Mouse (Mus musculus): Measurements from ENCODE around the gene Fhad1.

- no peak for TF ChIP-seq CTCF (IDR thresholded peaks at IDR 0.05; ENCODE audit: low read depth, low read length)
- TF ChIP-seq POLR2A (IDR thresholded peaks at IDR 0.05; ENCODE audit: borderline replicate concordance, low read depth, low read length): no peak
Observed at GRCm38 (mm10) chr4:142053661-142054448, 39.0 kb upstream of the Fhad1 start.

Data from bone marrow macrophage, adult 2 months (primary cell).